Mouse (Mus musculus): ENCODE data around the gene Auts2. TPM values are rescaled to one million over a fixed set of nuclear protein-coding genes. Genes with fewer than 3 reads are reported as not detected.

The Auts2 gene
- polyA plus RNA-seq, 1 experiment from 2014 or later = 1.6 TPM

DNA sequence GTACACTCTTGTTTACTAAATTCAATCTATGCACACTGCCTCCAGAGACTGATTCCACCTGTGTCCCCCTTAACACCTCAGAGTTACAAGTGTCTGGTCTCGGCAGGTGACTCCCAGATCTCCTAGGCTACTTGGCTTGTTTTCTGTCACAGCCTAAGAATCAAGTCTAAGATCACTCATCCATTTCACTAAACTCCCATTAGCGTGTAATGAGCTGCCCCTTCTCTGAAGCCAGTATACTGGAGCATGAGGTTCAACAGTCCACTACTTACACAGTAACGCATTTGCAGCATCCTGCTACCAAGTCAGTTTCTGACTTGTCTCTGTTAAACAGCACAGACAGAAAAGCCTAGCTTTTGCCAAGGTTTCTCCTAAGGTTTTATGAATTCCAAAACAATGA lies 116.8 kb downstream of the Auts2 start:
- Histone ChIP-seq H3K4me2 (no peak overlapping the region), H3K27me3 (no peaks in the 10 kb centered on the region), H3K36me3 (replicated peaks) (no peaks in the 10 kb centered on the region), H3K4me1 (replicated peaks) (no peaks in the 10 kb centered on the region), H3K9ac (no peak overlapping the region), H3K27ac (replicated peaks) (no peak overlapping the region), H3K4me3 (replicated peaks) (no peak overlapping the region), H3K9me3 (replicated peaks) (no peaks in the 10 kb centered on the region)
- ATAC-seq (ENCODE audit: insufficient read depth) = no peak
- 69% methylated on average over 3 of the region's 3 CpGs for WGBS (ENCODE audit: insufficient replicate concordance)

DNA sequence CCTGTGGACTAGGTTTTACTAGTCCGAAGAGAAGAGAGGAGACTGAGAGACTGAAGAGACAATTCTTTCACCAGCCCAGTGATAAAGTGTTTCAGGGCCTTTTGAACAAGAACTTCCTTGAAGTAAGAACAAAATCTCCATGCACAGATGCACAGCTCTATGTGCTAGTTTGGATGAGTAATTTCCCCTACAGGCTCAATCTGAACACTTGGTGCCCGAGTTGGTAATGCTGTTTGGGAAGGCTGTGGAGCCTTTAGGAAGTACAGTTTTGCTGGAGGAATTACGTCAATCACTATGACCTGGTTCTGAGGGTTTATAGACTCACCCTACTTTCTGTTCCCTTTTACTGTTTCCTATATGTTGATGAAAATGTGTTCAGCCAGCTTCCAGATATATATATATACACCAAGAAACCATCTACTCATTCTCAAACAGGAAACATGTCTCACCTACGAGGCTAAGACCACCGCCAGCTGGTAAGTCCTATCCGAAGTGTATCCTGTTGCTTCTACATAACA lies 117.3 kb downstream of the Auts2 start:
- no peak for ATAC-seq (ENCODE audit: insufficient read depth)
- no peaks in the 10 kb centered on the region for H3K9me3 ChIP-seq (replicated peaks)
- H3K27ac ChIP-seq (replicated peaks) = no peak overlapping the region
- H3K4me3 ChIP-seq (replicated peaks) = no peak overlapping the region
- H3K27me3 ChIP-seq = no peaks in the 10 kb centered on the region
- WGBS (ENCODE audit: insufficient replicate concordance) = 61% methylated on average over 6 of the region's 6 CpGs
- H3K4me2 ChIP-seq = no peak overlapping the region
- no peaks in the 10 kb centered on the region for H3K36me3 ChIP-seq (replicated peaks)
- H3K9ac ChIP-seq = no peak overlapping the region
- H3K4me1 ChIP-seq (replicated peaks) = no peaks in the 10 kb centered on the region

DNA sequence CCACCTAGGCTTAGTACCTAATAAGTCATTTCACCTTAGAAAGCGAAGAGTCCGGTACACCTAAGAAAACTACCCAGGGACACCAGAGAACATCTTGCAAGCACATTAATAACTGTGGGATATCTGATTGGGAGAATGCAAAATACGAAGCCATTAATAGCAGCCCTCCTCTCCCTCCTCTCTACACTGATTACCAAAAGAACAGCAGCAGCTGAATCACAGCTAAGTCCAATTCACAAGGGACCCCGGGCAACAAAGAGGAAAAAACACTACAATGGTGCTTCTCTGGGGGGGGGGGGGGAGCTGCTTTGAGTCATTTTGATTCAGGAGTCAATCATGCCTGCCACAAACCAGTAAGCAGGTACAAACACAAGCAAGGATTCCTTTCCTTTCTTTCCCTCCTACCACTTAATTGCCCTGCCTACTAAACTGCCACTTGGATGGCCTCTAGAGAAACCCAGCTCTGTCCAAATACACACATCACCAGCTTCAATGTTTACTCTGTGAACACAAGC lies 132.7 kb downstream of the Auts2 start:
- Histone ChIP-seq H3K36me3 (replicated peaks) (no peaks in the 10 kb centered on the region), H3K27ac (replicated peaks) (no peak overlapping the region), H3K9ac (no peak overlapping the region), H3K4me3 (replicated peaks) (no peak overlapping the region), H3K27me3 (no peaks in the 10 kb centered on the region), H3K4me1 (replicated peaks) (no peaks in the 10 kb centered on the region), H3K9me3 (replicated peaks) (no peaks in the 10 kb centered on the region), H3K4me2 (no peak overlapping the region)
- no peak for ATAC-seq (ENCODE audit: insufficient read depth)
- WGBS (ENCODE audit: insufficient replicate concordance) = 55% methylated on average over 4 of the region's 4 CpGs

DNA sequence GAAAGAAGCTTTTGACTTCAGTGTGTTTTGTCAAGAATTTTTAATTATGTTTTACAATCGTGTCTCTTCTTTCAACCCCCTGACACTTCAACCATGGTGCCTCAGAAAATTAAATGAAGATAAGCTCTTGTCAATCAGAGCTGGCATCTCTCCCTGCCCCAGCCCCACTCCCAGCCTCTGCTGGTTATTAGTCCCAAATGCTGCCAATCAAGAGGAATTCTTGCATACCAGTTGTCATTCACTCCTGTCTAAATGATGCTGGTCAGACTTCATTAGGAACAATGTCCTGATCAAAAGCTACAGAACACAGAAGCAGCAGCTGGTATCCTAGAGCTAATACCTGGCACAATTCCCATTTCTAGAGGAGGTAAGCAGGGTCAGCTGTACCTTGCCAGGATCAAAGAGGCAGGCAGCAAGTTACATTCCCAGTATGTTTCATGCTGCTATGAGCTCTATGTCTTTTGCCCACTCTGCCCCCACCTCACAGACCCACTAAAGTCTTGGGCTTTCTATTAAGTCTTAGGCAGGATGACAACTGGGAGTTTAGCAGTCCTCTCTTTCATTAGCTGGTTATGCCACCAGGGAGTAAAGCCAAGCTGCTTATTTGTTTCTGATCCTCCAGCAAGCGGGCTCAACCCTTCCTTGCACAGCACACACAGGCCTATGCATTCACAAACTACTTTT lies 134.1 kb downstream of the Auts2 start:
- H3K27me3 ChIP-seq = no peaks in the 10 kb centered on the region
- H3K4me2 ChIP-seq = no peak overlapping the region
- 52% methylated on average over 2 of the region's 2 CpGs for WGBS (ENCODE audit: insufficient replicate concordance)
- no peaks in the 10 kb centered on the region for H3K4me1 ChIP-seq (replicated peaks)
- no peak overlapping the region for H3K4me3 ChIP-seq (replicated peaks)
- H3K36me3 ChIP-seq (replicated peaks) = no peaks in the 10 kb centered on the region
- no peaks in the 10 kb centered on the region for H3K9me3 ChIP-seq (replicated peaks)
- no peak overlapping the region for H3K9ac ChIP-seq
- ATAC-seq (ENCODE audit: insufficient read depth) = no peak
- H3K27ac ChIP-seq (replicated peaks) = no peak overlapping the region

DNA sequence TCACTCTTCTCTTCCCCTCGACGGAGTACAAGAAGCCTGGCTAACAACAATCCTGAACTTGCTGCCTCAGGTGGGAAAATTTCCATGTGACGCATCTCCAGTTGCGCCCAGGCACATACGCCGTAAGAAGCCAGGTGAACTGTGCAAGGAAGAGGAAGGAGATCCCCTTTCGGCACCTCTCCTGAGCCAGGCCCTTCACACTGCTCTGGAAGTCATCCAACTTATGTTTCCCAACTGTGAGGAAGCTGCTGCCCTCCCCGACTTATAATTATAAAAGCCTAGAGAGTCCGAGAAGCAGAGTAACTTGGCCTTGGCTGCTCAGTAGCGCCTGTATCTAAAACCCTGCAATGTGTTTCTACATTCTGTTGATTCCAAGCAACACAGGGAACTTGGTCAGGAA lies 142.6 kb downstream of the Auts2 start:
- Histone ChIP-seq H3K4me3 (replicated peaks) (no peak overlapping the region), H3K4me1 (replicated peaks) (0 out of 2 replicates have a peak, but pooled peaks cover 4% of the 10 kb centered on the region), H3K36me3 (replicated peaks) (no peaks in the 10 kb centered on the region), H3K27ac (replicated peaks) (no peak overlapping the region), H3K9me3 (replicated peaks) (no peaks in the 10 kb centered on the region), H3K9ac (no peak overlapping the region), H3K4me2 (no peak overlapping the region), H3K27me3 (no peaks in the 10 kb centered on the region)
- no peak for ATAC-seq (ENCODE audit: insufficient read depth)
- WGBS (ENCODE audit: insufficient replicate concordance) = 64% methylated on average over 10 of the region's 10 CpGs

DNA sequence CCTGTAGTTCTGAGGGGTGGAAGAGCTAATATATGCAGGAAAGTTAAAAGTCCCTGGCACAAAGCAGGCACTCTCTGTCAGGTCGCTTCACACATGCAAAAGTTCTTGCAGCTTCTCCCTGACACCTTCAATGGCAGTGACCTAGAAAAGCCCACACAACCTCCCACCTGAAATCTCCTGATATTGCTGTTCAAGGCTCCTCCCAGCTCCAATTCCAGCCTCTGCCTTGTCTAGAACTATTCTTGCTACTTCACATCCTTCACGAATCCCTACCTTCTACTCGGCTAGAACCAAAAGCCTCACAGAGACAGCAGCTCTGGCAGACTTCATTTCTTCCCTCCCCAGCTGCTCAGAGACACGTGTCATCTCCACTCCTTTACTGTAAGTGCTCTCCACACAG lies 143.7 kb downstream of the Auts2 start:
- no peak overlapping the region for H3K4me3 ChIP-seq (replicated peaks)
- no peak overlapping the region for H3K9ac ChIP-seq
- no peak overlapping the region for H3K4me2 ChIP-seq
- no peak overlapping the region for H3K27ac ChIP-seq (replicated peaks)
- H3K4me1 ChIP-seq (replicated peaks) = peaks cover 13% of the 10 kb centered on the region; the same call in 1 of the 2 replicates
- no peaks in the 10 kb centered on the region for H3K27me3 ChIP-seq
- H3K36me3 ChIP-seq (replicated peaks) = no peaks in the 10 kb centered on the region
- H3K9me3 ChIP-seq (replicated peaks) = no peaks in the 10 kb centered on the region
- 56% methylated on average over 4 of the region's 4 CpGs for WGBS (ENCODE audit: insufficient replicate concordance)
- ATAC-seq (ENCODE audit: insufficient read depth) = no peak

DNA sequence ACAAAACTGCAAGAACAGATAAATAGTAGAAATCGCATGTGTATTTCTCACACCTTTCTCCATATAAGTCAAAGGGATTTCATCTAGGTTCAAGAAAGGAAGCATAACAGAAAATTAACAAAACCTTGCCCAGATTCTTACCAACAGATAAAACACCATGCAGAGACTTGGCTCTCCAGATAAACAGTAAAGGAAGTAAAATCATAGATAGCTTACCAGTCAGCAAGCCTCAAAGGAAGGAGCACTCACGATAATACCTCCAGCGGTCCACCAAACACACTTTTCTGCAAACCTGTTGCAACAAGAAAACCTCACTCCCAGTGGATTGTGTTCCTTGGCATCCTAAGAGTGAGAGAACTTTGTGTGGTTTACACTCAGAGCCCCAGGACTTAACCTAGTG lies 147.2 kb downstream of the Auts2 start:
- Histone ChIP-seq H3K9me3 (replicated peaks) (no peaks in the 10 kb centered on the region), H3K27me3 (no peaks in the 10 kb centered on the region), H3K9ac (no peak overlapping the region), H3K4me1 (replicated peaks) (peaks cover 8% of the 10 kb centered on the region; the same call in 1 of the 2 replicates), H3K27ac (replicated peaks) (no peak overlapping the region), H3K4me3 (replicated peaks) (no peak overlapping the region), H3K36me3 (replicated peaks) (no peaks in the 10 kb centered on the region), H3K4me2 (no peak overlapping the region)
- ATAC-seq (ENCODE audit: insufficient read depth) = no peak
- WGBS (ENCODE audit: insufficient replicate concordance) = 22% methylated on average over 3 of the region's 3 CpGs

DNA sequence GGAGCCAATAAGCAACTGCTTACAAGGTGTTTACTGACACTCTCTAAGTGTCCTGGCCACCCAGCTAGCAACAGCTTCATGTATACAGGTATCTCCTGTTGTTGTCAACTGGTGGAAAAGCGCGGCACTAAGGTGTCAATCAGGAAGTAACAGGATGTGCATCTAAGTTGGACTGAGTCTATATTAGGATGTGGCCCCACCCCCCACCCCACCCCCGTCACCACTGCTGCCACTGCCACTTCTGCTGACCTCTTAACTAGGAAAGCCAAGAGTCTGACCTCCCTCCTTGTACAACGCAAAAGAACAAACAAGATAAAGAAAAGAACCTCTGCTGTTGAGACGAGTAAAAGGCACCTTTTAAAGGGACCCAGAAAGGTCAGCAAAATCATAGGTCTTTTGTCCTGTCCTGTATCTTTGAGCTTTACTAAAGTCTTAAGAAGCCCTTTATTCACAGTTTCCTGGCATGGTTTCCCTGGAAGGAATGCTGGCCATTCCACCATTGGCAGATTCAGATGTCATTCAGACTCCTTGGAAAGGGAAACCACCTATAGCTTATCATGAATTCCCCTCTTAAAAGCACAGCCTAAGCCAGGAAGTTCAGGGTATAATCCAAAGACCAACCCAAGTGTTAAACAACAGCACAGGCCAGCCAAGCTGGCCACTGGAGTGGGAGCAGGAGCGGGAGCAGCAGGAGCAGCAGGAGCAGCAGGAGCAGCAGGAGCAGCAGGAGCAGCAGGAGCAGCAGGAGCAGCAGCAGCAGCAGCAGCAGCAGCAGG lies 148.2 kb downstream of the Auts2 start:
- no peak overlapping the region for H3K9ac ChIP-seq
- no peaks in the 10 kb centered on the region for H3K36me3 ChIP-seq (replicated peaks)
- 17% methylated on average over 6 of the region's 6 CpGs for WGBS (ENCODE audit: insufficient replicate concordance)
- H3K27me3 ChIP-seq = no peaks in the 10 kb centered on the region
- no peak overlapping the region for H3K27ac ChIP-seq (replicated peaks)
- no peak overlapping the region for H3K4me3 ChIP-seq (replicated peaks)
- H3K4me1 ChIP-seq (replicated peaks) = peaks cover 8% of the 10 kb centered on the region; the same call in 1 of the 2 replicates
- H3K9me3 ChIP-seq (replicated peaks) = no peaks in the 10 kb centered on the region
- H3K4me2 ChIP-seq = no peak overlapping the region
- no peak for ATAC-seq (ENCODE audit: insufficient read depth)

DNA sequence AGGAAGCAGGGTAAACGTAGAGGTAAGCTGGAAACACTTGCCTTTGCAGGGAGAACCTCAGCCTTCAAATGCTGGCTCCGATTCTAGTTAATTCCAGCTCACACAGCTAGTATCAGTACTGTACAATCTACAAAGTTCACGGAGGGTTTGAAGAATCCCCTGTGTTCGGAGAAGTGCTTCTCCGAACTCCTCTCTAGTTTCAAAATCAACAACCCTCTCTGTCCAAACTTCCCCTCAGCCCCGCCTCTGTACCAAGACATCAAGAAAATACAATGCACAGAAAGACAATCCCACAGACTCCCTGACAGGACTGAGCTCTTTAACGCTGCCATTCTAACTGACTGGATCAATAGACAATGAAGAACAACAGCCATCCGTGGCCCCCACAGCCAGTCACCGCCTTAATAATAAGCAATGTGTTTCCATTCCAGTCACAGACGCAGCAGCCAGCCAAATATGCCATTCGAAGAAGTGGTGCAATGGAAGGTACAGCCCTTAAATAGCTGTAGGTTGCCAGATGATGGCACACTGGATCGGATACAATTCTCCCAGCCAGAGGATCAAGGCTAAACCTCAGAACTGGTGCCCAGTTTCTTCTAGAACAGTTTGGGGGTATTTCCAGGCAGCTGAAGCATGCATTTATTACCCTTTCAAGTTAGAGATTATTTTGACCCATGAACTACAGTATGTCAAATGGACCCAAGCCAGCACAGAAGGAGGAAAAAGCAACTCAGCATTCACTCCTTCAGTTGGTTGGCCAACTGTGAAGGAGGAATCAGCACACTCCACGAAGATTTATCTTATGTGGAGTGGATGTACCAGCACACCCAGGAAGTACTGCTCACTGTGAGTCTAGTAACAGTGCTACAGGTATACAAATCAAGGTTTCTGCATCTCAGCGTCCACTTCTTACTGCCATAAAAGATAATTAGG lies 151.0 kb downstream of the Auts2 start:
- Histone ChIP-seq H3K27me3 (no peaks in the 10 kb centered on the region), H3K4me2 (no peak overlapping the region), H3K27ac (replicated peaks) (no peak overlapping the region)

DNA sequence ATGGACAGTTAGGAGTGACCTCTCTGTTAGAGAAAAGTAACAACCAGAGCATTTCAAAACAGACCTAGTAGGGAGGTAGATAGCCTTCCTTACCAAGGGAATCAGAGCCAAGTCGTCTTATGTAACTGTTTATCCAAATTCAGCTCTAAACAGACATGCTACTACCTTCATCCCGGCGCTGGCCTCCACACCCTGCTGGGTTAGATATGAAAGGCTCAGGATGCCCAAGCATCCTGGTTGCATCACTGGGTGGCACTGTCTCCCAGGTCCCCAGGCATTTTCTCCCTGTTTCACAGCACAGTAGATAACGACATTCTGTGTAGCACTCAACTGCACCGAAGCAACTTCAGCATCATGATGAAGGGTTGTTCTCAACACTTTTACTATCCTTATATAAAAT lies 154.4 kb downstream of the Auts2 start:
- Histone ChIP-seq H3K4me3 (replicated peaks) (no peak overlapping the region), H3K27ac (replicated peaks) (no peak overlapping the region), H3K27me3 (no peaks in the 10 kb centered on the region), H3K4me1 (replicated peaks) (0 out of 2 replicates have a peak, but pooled peaks cover 5% of the 10 kb centered on the region), H3K36me3 (replicated peaks) (no peaks in the 10 kb centered on the region), H3K9me3 (replicated peaks) (no peaks in the 10 kb centered on the region), H3K4me2 (no peak overlapping the region), H3K9ac (no peak overlapping the region)
- no peak for ATAC-seq (ENCODE audit: insufficient read depth)
- WGBS (ENCODE audit: insufficient replicate concordance) = 61% methylated on average over 5 of the region's 5 CpGs

More for the DNA sequence above, 151.0 kb downstream of the Auts2 start:
- Histone ChIP-seq H3K4me1 (replicated peaks) (peaks cover 8% of the 10 kb centered on the region; the same call in 1 of the 2 replicates), H3K9ac (no peak overlapping the region), H3K9me3 (replicated peaks) (no peaks in the 10 kb centered on the region), H3K4me3 (replicated peaks) (no peak overlapping the region), H3K36me3 (replicated peaks) (no peaks in the 10 kb centered on the region)
- WGBS (ENCODE audit: insufficient replicate concordance) = 51% methylated on average over 14 of the region's 14 CpGs
- no peak for ATAC-seq (ENCODE audit: insufficient read depth)

Measured in liver, embryonic 15.5 days (tissue).